13 mouse cellular contexts compared by ENCODE assay signal in the genomic region with DNA sequence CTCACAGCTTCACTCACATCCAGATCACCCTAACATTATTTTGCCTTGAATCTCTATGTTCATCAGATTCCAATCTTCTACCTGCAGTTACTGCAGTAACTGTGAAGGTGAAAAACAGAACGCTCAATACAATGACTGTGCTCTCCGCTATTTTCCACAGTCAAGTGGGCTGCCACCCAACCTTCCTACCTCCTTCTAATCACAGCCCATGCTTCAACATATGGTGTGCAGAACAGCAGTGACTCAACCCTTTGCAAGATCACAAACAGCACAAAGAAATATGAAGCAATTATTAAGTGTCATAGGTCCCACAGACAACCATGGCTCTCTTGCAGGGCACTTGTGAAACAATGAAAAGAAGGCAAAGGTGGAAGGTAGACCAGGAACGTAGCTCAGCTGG. TPM values are rescaled to one million over a fixed set of nuclear protein-coding genes. Genes with fewer than 3 reads are reported as not detected.
"Had no signal": no experiment of that assay in that cellular context is flagged by ENCODE, and none has a peak within 500 bp of the region (broad histone marks: within the 10 kb centered on the region; RNA-seq: fewer than 3 reads in every experiment).

No protein-coding gene starts in this region.

- H3K4me3 ChIP-seq: intestine, embryonic 15.5 days; kidney, embryonic 15.5 days; limb, embryonic 12.5 days; liver, embryonic 13.5 days; midbrain, embryonic 12.5 days; neural tube, embryonic 15.5 days; stomach, embryonic 15.5 days had no signal

- ATAC-seq: intestine, embryonic 15.5 days; liver, postnatal 0 days had no signal

- DNase-seq: kidney, adult 18-20 months; kidney, postnatal 14 days; liver; liver, embryonic 13.5 days; liver, postnatal 0 days; thymus, postnatal 36 days had no signal

- H3K27ac ChIP-seq: intestine, embryonic 15.5 days; kidney, embryonic 15.5 days; limb, embryonic 12.5 days; liver, embryonic 13.5 days; midbrain, embryonic 12.5 days; neural tube, embryonic 15.5 days; stomach, embryonic 15.5 days had no signal

RNA-seq across cellular contexts. Expression of a gene that starts 33.9 kb away (rescaled TPM):
- total RNA-seq: megakaryocyte-erythroid progenitor cell, adult 5-6 weeks had no signal
